In the genomic region with DNA sequence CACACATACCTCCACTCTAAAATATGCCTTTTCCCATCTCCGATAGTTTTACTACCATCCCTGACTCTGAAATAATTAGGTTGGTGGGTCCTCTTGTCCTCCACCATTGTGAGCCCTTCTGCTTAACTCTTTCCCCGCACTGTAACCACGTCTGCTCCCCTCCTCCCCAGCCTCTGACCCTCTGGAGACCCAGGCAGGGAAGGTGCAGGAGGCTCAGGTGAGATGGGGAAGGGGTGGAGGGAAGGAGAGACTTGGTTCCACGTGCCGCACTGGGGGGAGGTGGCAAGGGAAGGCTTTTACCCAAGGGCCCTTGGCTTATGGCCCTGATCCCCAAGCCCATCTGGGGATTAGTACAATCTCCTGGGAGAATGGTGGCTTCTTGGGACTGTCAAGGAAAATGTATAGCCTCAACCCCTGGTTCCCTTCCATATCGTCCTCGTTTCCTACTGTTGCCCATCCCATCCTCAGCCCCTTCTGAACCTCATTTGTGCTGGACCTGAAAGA, we compare ENCODE assay signal across 7 mouse cellular contexts. TPM values are rescaled to one million over a fixed set of nuclear protein-coding genes. Genes with fewer than 3 reads are reported as not detected.
A peak's percentile ranks its signal among the peaks of the same experiment; 100 is the strongest.
DNase-seq lines count a peak whose midpoint lies in the region; ATAC-seq lines count a peak whose summit lies in the region.

Nfkbib (minus strand) TSS at position 51 of the 504 bp plus-strand sequence.

- peaks cover 22% of the 10 kb centered on the region for H3K4me1 ChIP-seq in embryonic facial prominence, embryonic 15.5 days
- peaks cover 15% of the 10 kb centered on the region for H3K4me1 ChIP-seq in heart, embryonic 16.5 days (ENCODE audit: control insufficient read depth, insufficient read depth, low read length)
- H3K4me1 ChIP-seq in neural tube, embryonic 12.5 days: peaks cover 25% of the 10 kb centered on the region

- no peaks in the 10 kb centered on the region for H3K9me3 ChIP-seq in embryonic facial prominence, embryonic 15.5 days (replicated peaks)
- no peaks in the 10 kb centered on the region for H3K9me3 ChIP-seq in heart, embryonic 16.5 days (replicated peaks; ENCODE audit: control insufficient read depth, low read length)
- no peaks in the 10 kb centered on the region for H3K9me3 ChIP-seq in neural tube, embryonic 12.5 days

- H3K27ac ChIP-seq in embryonic facial prominence, embryonic 15.5 days (replicated peaks): no peak within 1 kb of the TSS
- H3K27ac ChIP-seq in heart, embryonic 16.5 days (ENCODE audit: low read length): peak within 1 kb of the TSS; percentile 25; the same call in 1 of the 2 replicates
- no peak within 1 kb of the TSS for H3K27ac ChIP-seq in neural tube, embryonic 12.5 days

- ATAC-seq in embryonic facial prominence, embryonic 15.5 days (ENCODE audit: insufficient number of reproducible peaks, low FRiP score, low TSS enrichment, low read depth): no peak
- no peak for ATAC-seq in heart, embryonic 16.5 days (replicated peaks; ENCODE audit: extremely low read depth, insufficient read depth, low FRiP score)
- no peak for ATAC-seq in neural tube, embryonic 12.5 days (ENCODE audit: low FRiP score, low read depth)

- no peak for DNase-seq in urinary bladder, adult 2 months (ENCODE audit: low spot score)
- DNase-seq in urinary bladder, postnatal 10 days (ENCODE audit: low spot score): no peak
- no peak for DNase-seq in left cerebral cortex, postnatal 36 days (ENCODE audit: low spot score in 2 of 2)
- DNase-seq in kidney, adult 8-10 months: no peak

- intact Hi-C loops in left cerebral cortex, postnatal 36 days (cut with DNase I): no loop called here

- 59% methylated on average over 7 of the region's 7 CpGs for WGBS in embryonic facial prominence, embryonic 15.5 days
- 67% methylated on average over 7 of the region's 7 CpGs for WGBS in heart, embryonic 16.5 days
- WGBS in neural tube, embryonic 12.5 days: 67% methylated on average over 7 of the region's 7 CpGs

- H3K36me3 ChIP-seq in embryonic facial prominence, embryonic 15.5 days: 0 out of 2 replicates have a peak, but pooled peaks cover 7% of the 10 kb centered on the region
- 0 out of 2 replicates have a peak, but pooled peaks cover 4% of the 10 kb centered on the region for H3K36me3 ChIP-seq in heart, embryonic 16.5 days (ENCODE audit: control insufficient read depth, insufficient read depth)
- 0 out of 2 replicates have a peak, but pooled peaks cover 5% of the 10 kb centered on the region for H3K36me3 ChIP-seq in neural tube, embryonic 12.5 days

- peak within 1 kb of the TSS; percentile 69 for H3K9ac ChIP-seq in embryonic facial prominence, embryonic 15.5 days
- peak within 1 kb of the TSS; percentile 87 for H3K9ac ChIP-seq in heart, embryonic 16.5 days (ENCODE audit: low read length)
- H3K9ac ChIP-seq in neural tube, embryonic 12.5 days: peak within 1 kb of the TSS; percentile 67

- peak within 1 kb of the TSS; percentile 73 for H3K4me3 ChIP-seq in embryonic facial prominence, embryonic 15.5 days (replicated peaks)
- H3K4me3 ChIP-seq in heart, embryonic 16.5 days (ENCODE audit: low read length): peak within 1 kb of the TSS; percentile 90
- peak within 1 kb of the TSS; percentile 81 for H3K4me3 ChIP-seq in neural tube, embryonic 12.5 days

- H3K4me2 ChIP-seq in embryonic facial prominence, embryonic 15.5 days (replicated peaks): peak within 1 kb of the TSS; percentile 58
- H3K4me2 ChIP-seq in heart, embryonic 16.5 days (ENCODE audit: low read depth, low read length): peak within 1 kb of the TSS; percentile 89
- H3K4me2 ChIP-seq in neural tube, embryonic 12.5 days (replicated peaks): peak within 1 kb of the TSS; percentile 73

- no peaks in the 10 kb centered on the region for H3K27me3 ChIP-seq in embryonic facial prominence, embryonic 15.5 days
- no peaks in the 10 kb centered on the region for H3K27me3 ChIP-seq in heart, embryonic 16.5 days (ENCODE audit: control insufficient read depth, insufficient read depth, low read length)
- H3K27me3 ChIP-seq in neural tube, embryonic 12.5 days (replicated peaks): no peaks in the 10 kb centered on the region

RNA-seq across cellular contexts. Expression of gene Nfkbib, which starts in this region (rescaled TPM):
- 16.4 and 18.6 TPM in 2 replicates for polyA plus RNA-seq in urinary bladder, adult 2 months (2012; rRNA removed)
- polyA plus RNA-seq in embryonic facial prominence, embryonic 15.5 days (2015; fragmentation: Nextera tagmentation; extraction: Ambion mirVana): 42.8 and 47.1 TPM in 2 replicates
- polyA plus RNA-seq in heart, embryonic 16.5 days (2015; fragmentation: Nextera tagmentation; extraction: Ambion mirVana): 34.7 and 41.0 TPM in 2 replicates
- total RNA-seq in left cerebral cortex, postnatal 36 days (2021): 10 to 100 TPM; 34.7 to 38.9 TPM
- polyA plus RNA-seq in neural tube, embryonic 12.5 days (2016; fragmentation: Nextera tagmentation; extraction: Ambion mirVana): 51.5 and 52.4 TPM in 2 replicates
